Mouse (Mus musculus): ENCODE measurements around the gene Ndst2. TPM values are rescaled to one million over a fixed set of nuclear protein-coding genes. Genes with fewer than 3 reads are reported as not detected.
A peak's percentile ranks its signal among the peaks of the same experiment; 100 is the strongest.

Ndst2 gene
- polyA plus RNA-seq, 1 experiment from 2014 or later: 29.6 TPM

GRCm38 (mm10) chr14:20700362-20700761, 34.0 kb downstream of the Ndst2 start:
- H3K4me2 ChIP-seq (ENCODE audit: low read length): no peak overlapping the region
- peaks cover 51% of the 10 kb centered on the region for H3K4me1 ChIP-seq (replicated peaks; ENCODE audit: control insufficient read depth, insufficient read depth, low read length)
- H3K9ac ChIP-seq (ENCODE audit: low read length): no peak overlapping the region
- H3K27me3 ChIP-seq (replicated peaks; ENCODE audit: control insufficient read depth, insufficient read depth, low read length): no peaks in the 10 kb centered on the region
- no peak overlapping the region for H3K4me3 ChIP-seq (ENCODE audit: low read depth, low read length)
- ATAC-seq (replicated peaks; ENCODE audit: low FRiP score, low TSS enrichment, low read depth): no peak
- DNase-seq (ENCODE audit: low spot score): no peak
- H3K9me3 ChIP-seq (ENCODE audit: control insufficient read depth, low read length): no peaks in the 10 kb centered on the region
- no peak overlapping the region for H3K27ac ChIP-seq (ENCODE audit: low read depth)
- peaks cover 22% of the 10 kb centered on the region for H3K36me3 ChIP-seq (ENCODE audit: control insufficient read depth, insufficient read depth, low read length)
- WGBS: 63% methylated on average over 3 of the region's 3 CpGs

GRCm38 (mm10) chr14:20698515-20698914, 35.8 kb downstream of the Ndst2 start:
- H3K9ac ChIP-seq (ENCODE audit: low read length): no peak overlapping the region
- no peak overlapping the region for H3K4me3 ChIP-seq (ENCODE audit: low read depth, low read length)
- ATAC-seq (replicated peaks; ENCODE audit: low FRiP score, low TSS enrichment, low read depth) (no peak), DNase-seq (ENCODE audit: low spot score) (no peak)
- no peaks in the 10 kb centered on the region for H3K27me3 ChIP-seq (replicated peaks; ENCODE audit: control insufficient read depth, insufficient read depth, low read length)
- 90% methylated on average over 2 of the region's 2 CpGs for WGBS
- peaks cover 20% of the 10 kb centered on the region for H3K36me3 ChIP-seq (ENCODE audit: control insufficient read depth, insufficient read depth, low read length)
- peaks cover 54% of the 10 kb centered on the region for H3K4me1 ChIP-seq (replicated peaks; ENCODE audit: control insufficient read depth, insufficient read depth, low read length)
- H3K27ac ChIP-seq (ENCODE audit: low read depth): no peak overlapping the region
- H3K9me3 ChIP-seq (ENCODE audit: control insufficient read depth, low read length): no peaks in the 10 kb centered on the region
- H3K4me2 ChIP-seq (ENCODE audit: low read length): no peak overlapping the region

GRCm38 (mm10) chr14:20696986-20697385, 37.4 kb downstream of the Ndst2 start:
- H3K27me3 ChIP-seq (replicated peaks; ENCODE audit: control insufficient read depth, insufficient read depth, low read length): no peaks in the 10 kb centered on the region
- ATAC-seq (replicated peaks; ENCODE audit: low FRiP score, low TSS enrichment, low read depth): no peak
- peak overlapping the region; percentile 79 for H3K4me3 ChIP-seq (ENCODE audit: low read depth, low read length)
- H3K4me2 ChIP-seq (ENCODE audit: low read length): peak overlapping the region; percentile 78
- peaks cover 35% of the 10 kb centered on the region for H3K36me3 ChIP-seq (ENCODE audit: control insufficient read depth, insufficient read depth, low read length)
- DNase-seq (ENCODE audit: low spot score): no peak
- peaks cover 52% of the 10 kb centered on the region for H3K4me1 ChIP-seq (replicated peaks; ENCODE audit: control insufficient read depth, insufficient read depth, low read length)
- no peaks in the 10 kb centered on the region for H3K9me3 ChIP-seq (ENCODE audit: control insufficient read depth, low read length)
- WGBS: 25% methylated on average over 1 of the region's 1 CpGs
- H3K9ac ChIP-seq (ENCODE audit: low read length): peak overlapping the region; percentile 88; the same call in 1 of the 2 replicates
- no peak overlapping the region for H3K27ac ChIP-seq (ENCODE audit: low read depth)

GRCm38 (mm10) chr14:20695761-20696520, 38.4 kb downstream of the Ndst2 start:
- no peaks in the 10 kb centered on the region for H3K9me3 ChIP-seq (ENCODE audit: control insufficient read depth, low read length)
- H3K27ac ChIP-seq (ENCODE audit: low read depth): peak overlapping the region; percentile 96
- peaks cover 44% of the 10 kb centered on the region for H3K4me1 ChIP-seq (replicated peaks; ENCODE audit: control insufficient read depth, insufficient read depth, low read length)
- peak overlapping the region; percentile 79 for H3K4me3 ChIP-seq (ENCODE audit: low read depth, low read length)
- no peak for ATAC-seq (replicated peaks; ENCODE audit: low FRiP score, low TSS enrichment, low read depth)
- no peak for DNase-seq (ENCODE audit: low spot score)
- no peaks in the 10 kb centered on the region for H3K27me3 ChIP-seq (replicated peaks; ENCODE audit: control insufficient read depth, insufficient read depth, low read length)
- peak overlapping the region; percentile 88 for H3K9ac ChIP-seq (ENCODE audit: low read length)
- WGBS: 18% methylated on average over 27 of the region's 27 CpGs
- H3K36me3 ChIP-seq (ENCODE audit: control insufficient read depth, insufficient read depth, low read length): peaks cover 46% of the 10 kb centered on the region
- H3K4me2 ChIP-seq (ENCODE audit: low read length): peak overlapping the region; percentile 78

- Histone ChIP-seq H3K4me2 (ENCODE audit: low read length) (peak within 1 kb of the TSS; percentile 78), H3K9ac (ENCODE audit: low read length) (peak within 1 kb of the TSS; percentile 88), H3K36me3 (ENCODE audit: control insufficient read depth, insufficient read depth, low read length) (peaks cover 48% of the 10 kb centered on the region), H3K27ac (ENCODE audit: low read depth) (peak within 1 kb of the TSS; percentile 96), H3K4me1 (replicated peaks; ENCODE audit: control insufficient read depth, insufficient read depth, low read length) (peaks cover 39% of the 10 kb centered on the region), H3K27me3 (replicated peaks; ENCODE audit: control insufficient read depth, insufficient read depth, low read length) (no peaks in the 10 kb centered on the region), H3K9me3 (ENCODE audit: control insufficient read depth, low read length) (no peaks in the 10 kb centered on the region), H3K4me3 (ENCODE audit: low read depth, low read length) (peak within 1 kb of the TSS; percentile 79)
- under 1% methylated on average over 109 of the region's 111 CpGs for WGBS
- DNase-seq (ENCODE audit: low spot score): peak; percentile 91
- peak; percentile 93 for ATAC-seq (replicated peaks; ENCODE audit: low FRiP score, low TSS enrichment, low read depth)
Measured at GRCm38 (mm10) chr14:20694884-20695760, 39.2 kb downstream of the Ndst2 start, which contains the start of gene Fut11. Gene Fut11, plus strand, starts transcription at chr14:20694968.

- 43% methylated on average over 13 of the region's 13 CpGs for WGBS
- ATAC-seq (replicated peaks; ENCODE audit: low FRiP score, low TSS enrichment, low read depth): peak; percentile 28
Measured at GRCm38 (mm10) chr14:20694185-20694883, 40.0 kb downstream of the Ndst2 start.

GRCm38 (mm10) chr14:20693589-20694101, 40.7 kb downstream of the Ndst2 start:
- Histone ChIP-seq H3K4me3 (ENCODE audit: low read depth, low read length) (no peak overlapping the region), H3K36me3 (ENCODE audit: control insufficient read depth, insufficient read depth, low read length) (peaks cover 58% of the 10 kb centered on the region), H3K9me3 (ENCODE audit: control insufficient read depth, low read length) (no peaks in the 10 kb centered on the region), H3K27ac (ENCODE audit: low read depth) (no peak overlapping the region), H3K4me1 (replicated peaks; ENCODE audit: control insufficient read depth, insufficient read depth, low read length) (peaks cover 33% of the 10 kb centered on the region), H3K27me3 (replicated peaks; ENCODE audit: control insufficient read depth, insufficient read depth, low read length) (no peaks in the 10 kb centered on the region), H3K9ac (ENCODE audit: low read length) (no peak overlapping the region), H3K4me2 (ENCODE audit: low read length) (no peak overlapping the region)
- ATAC-seq (replicated peaks; ENCODE audit: low FRiP score, low TSS enrichment, low read depth) (no peak), DNase-seq (ENCODE audit: low spot score) (no peak)
- 90% methylated on average over 10 of the region's 10 CpGs for WGBS

More at GRCm38 (mm10) chr14:20694185-20694883, 40.0 kb downstream of the Ndst2 start:
- H3K9me3 ChIP-seq (ENCODE audit: control insufficient read depth, low read length): no peaks in the 10 kb centered on the region
- no peaks in the 10 kb centered on the region for H3K27me3 ChIP-seq (replicated peaks; ENCODE audit: control insufficient read depth, insufficient read depth, low read length)
- peaks cover 51% of the 10 kb centered on the region for H3K36me3 ChIP-seq (ENCODE audit: control insufficient read depth, insufficient read depth, low read length)
- no peak for DNase-seq (ENCODE audit: low spot score)
- peak overlapping the region; percentile 78 for H3K4me2 ChIP-seq (ENCODE audit: low read length)
- H3K4me1 ChIP-seq (replicated peaks; ENCODE audit: control insufficient read depth, insufficient read depth, low read length): peaks cover 36% of the 10 kb centered on the region
- H3K9ac ChIP-seq (ENCODE audit: low read length): no peak overlapping the region
- H3K4me3 ChIP-seq (ENCODE audit: low read depth, low read length): peak overlapping the region; percentile 79
- H3K27ac ChIP-seq (ENCODE audit: low read depth): no peak overlapping the region

GRCm38 (mm10) chr14:20691772-20692171, 42.6 kb downstream of the Ndst2 start:
- Histone ChIP-seq H3K9ac (ENCODE audit: low read length) (no peak overlapping the region), H3K9me3 (ENCODE audit: control insufficient read depth, low read length) (no peaks in the 10 kb centered on the region), H3K4me3 (ENCODE audit: low read depth, low read length) (no peak overlapping the region), H3K36me3 (ENCODE audit: control insufficient read depth, insufficient read depth, low read length) (peaks cover 77% of the 10 kb centered on the region), H3K4me1 (replicated peaks; ENCODE audit: control insufficient read depth, insufficient read depth, low read length) (peaks cover 15% of the 10 kb centered on the region), H3K4me2 (ENCODE audit: low read length) (no peak overlapping the region), H3K27me3 (replicated peaks; ENCODE audit: control insufficient read depth, insufficient read depth, low read length) (no peaks in the 10 kb centered on the region), H3K27ac (ENCODE audit: low read depth) (no peak overlapping the region)
- no peak for ATAC-seq (replicated peaks; ENCODE audit: low FRiP score, low TSS enrichment, low read depth)
- DNase-seq (ENCODE audit: low spot score): no peak
- 88% methylated on average over 6 of the region's 6 CpGs for WGBS

All from intestine, embryonic 14.5 days (tissue).